Mouse (Mus musculus) lung, postnatal 36 days (tissue): Measurements from ENCODE around the gene Gm19668.
"Not testable (repeated sequence)": the region's sequence is repeated elsewhere in the genome, so short reads cannot be mapped to it uniquely, and the experiment has no call there.

Experiments
- DNase-seq: peaks from one replicate; pipeline ENCODE4 v3.0.0; 2022; ENCODE audit warnings: mixed read lengths

Gene Gm19668

DNA sequence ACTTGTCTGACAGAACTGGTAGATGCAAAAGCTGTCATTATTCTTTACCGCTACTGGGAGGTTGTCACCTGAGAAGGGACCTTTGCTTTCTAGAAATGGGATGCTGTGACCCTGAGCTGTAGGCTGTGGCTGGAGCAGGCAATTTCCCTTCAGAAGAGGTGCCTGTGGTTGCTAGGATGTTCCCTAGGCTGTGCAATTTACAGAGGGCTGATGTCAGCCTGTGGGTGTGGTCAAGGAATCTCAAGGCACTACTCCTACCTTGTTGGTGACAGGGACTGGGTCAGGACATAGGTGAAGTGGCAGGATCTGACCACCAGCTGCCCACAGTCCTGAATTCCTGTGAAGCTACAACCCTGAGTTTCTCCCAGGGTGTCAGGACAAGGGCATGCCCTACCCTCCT is 29.2 kb downstream of the Gm19668 start:
- no peak for DNase-seq

DNA sequence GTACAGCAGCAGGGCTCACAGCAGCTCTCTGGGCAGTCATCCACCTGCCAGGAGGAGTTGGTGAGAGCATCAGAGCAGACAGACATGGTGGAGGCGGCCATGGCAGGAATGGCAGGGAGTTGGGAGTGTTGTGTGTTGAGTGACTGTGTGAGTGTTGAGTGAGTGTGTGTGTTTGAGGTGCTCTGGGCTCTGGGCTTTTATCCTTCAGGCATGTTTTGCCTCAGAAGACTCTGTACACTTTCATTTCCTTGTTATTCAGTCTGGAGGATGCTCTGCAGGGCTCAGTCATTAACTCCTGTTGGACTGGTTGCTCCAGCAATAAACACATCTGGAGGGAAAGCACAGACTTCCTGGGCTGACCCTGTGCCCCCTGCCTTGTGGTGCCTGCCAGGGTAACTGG is 39.4 kb downstream of the Gm19668 start, which contains the start of gene Gm3233:
TSS of gene Gm3233 (minus strand) at position 101 of the 400 bp plus-strand sequence.
- DNase-seq = not testable (repeated sequence)

DNA sequence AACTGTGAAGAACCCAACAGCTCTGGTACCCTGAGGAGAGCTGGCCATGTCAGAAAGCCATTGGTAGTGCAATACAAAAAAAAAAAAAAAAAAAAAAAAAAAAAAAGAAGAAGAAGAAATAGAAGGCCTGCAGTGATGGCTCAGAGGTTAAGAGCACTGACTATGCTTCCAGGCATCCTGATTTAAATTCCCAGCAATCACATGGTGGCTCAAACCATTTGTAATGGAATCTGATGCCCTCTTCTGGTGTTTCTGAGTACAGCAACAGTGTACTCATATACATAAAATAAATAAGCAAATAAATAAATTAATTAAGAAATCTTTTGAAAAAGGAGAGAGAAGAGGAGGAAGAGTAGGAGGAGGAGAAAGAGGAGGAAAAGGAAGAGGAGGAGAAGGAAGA is 45.5 kb downstream of the Gm19668 start:
- DNase-seq = no peak

DNA sequence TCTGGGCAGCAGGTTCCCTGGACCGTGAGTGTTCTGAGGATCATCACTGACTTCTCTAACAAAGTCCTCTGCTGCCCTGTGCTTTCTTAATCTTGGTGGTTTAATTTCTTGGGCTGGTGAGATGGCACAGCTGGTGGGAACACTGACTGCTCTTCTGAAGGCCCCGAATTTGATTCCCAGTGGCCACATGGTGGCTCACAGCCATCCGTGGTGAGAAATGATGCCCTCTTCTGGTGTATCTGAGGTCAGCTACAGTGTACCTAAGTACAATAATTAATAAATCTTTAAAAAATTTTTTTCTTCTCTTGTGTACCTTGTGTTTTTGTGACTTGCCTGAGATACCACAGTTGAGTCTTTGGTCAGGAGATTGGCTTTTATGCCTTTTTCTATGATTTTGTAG is 46.6 kb downstream of the Gm19668 start:
- not testable (repeated sequence) for DNase-seq

DNA sequence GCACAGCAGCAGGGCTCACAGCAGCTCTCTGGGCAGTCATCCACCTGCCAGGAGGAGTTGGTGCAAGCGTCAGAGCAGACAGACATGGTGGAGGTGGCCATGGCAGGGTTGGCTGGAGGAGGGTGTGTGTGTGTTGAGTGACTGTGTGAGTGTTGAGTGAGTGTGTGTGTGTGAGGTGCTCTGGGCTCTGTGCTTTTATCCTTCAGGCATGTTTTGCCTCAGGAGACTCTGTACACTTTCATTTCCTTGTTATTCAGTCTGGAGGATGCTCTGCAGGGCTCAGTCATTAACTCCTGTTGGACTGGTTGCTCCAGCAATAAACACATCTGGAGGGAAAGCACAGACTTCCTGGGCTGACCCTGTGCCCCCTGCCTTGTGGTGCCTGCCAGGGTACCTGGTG is 47.7 kb downstream of the Gm19668 start, which contains the start of gene Gm9736:
TSS of gene Gm9736 (minus strand) at position 101 of the 400 bp plus-strand sequence.
- not testable (repeated sequence) for DNase-seq

DNA sequence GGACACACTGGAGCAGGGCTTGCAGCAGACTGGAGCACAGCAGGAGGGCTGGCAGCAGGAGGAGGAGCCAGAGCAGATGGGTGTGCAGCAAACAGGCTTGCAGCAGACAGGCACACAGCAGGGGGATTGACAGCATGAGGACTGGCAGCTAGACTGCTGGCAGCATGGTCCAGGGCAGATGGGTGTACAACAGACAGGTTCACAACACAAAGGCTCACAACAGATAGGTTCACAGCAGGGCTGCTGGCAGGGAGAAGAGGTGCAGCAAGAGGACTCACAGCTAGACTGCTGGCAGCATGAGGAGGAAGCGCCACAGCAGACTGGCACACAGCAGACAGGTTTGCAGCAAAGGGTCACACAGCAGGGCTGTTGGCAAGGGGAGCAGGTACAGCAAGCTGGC is 48.2 kb downstream of the Gm19668 start:
- DNase-seq = not testable (repeated sequence)
